Mouse (Mus musculus) granulocyte monocyte progenitor cell, adult 5-6 weeks (primary cell): ENCODE results near the gene Gpbp1l1. TPM values are rescaled to one million over a fixed set of nuclear protein-coding genes. Genes with fewer than 3 reads are reported as not detected.

Experiments
- ATAC-seq: replicated peaks from 2 replicates; pipeline ENCODE4 v1.8.0; 2016; ENCODE audit warnings: mild to moderate bottlenecking, moderate TSS enrichment, inconsistent platforms; ENCODE audit not compliant: poor library complexity, severe bottlenecking
- total RNA-seq, 2 experiments: library from RNA; stranded (forward) in 1 of 2; stranded (reverse) in 1 of 2; fragments of 200-712, 200-1000 nt in 1 of 2; fragments of >200 nt in 1 of 2; fragmentation: Nextera tagmentation in 1 of 2; gene quantifications; 2 replicates each; pipeline ENCODE4 v1.2.3; 2014 to 2017

Gene Gpbp1l1
- total RNA-seq (2014; fragmentation: Nextera tagmentation) (54.0 and 64.3 TPM in 2 replicates), total RNA-seq (2017) (125 and 148 TPM in 2 replicates)

DNA sequence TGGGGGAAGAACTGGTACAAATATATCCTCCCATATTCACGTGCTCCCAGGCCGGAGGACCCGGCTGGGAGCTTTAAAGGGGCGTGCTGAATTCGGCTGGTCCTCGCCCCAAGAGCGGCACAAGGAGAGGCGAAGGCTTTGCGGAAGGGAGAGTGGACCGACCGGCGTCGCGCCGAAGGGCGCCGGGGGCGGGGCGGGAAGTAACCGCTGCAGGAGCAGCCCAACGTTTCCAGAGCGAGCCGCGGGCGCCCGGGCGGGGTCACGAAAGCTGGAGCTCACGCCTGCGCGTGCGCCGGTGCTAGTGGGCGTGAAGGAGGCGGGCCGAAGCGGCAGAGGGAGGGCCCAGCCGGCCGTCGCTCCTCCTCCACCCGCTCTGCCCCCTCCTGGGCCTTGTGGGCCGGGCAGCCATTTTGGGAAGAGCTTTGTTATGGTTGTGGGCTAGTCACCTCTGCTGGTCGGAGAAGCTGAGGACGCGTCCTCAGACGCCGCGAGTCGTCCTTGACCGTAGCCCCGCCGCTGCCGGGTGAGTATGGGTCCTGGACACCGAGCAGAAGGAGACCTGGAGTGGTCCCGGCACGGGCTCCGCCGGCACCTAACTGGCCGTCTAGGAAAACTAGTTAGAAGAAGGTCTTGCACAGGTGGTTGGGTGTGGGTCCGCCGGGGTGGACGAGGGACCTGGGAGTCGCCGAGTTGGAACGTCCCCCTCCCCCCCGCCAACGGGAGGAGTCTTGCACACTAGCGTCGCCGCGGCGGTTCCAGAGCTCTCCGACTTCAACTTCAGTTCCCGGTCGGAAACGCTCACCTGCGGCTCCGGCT is at the start of gene Gpbp1l1:
Gene Gpbp1l1 (plus strand): TSS at position 353 of the 816 bp plus-strand sequence.
- peak; percentile 85 for ATAC-seq

DNA sequence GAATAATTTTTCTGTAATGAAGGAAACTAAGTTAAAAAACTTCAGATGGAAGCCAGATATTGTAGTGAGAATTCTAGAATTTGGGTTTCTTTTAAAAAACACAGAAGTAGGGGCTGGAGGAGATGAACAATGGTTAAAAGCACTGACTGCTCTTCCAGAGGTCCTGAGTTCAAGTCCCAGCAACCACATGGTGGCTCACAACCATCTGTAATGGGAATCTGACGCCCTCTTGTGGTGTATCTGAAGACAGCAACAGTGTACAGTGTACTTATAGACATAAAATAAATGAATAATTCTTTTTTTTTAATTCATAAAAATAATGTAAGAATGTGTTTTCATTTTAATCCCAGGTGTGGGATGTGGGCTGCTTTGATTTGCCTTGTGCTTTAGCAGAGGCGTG is 26.3 kb upstream of the Gpbp1l1 start:
- no peak for ATAC-seq

DNA sequence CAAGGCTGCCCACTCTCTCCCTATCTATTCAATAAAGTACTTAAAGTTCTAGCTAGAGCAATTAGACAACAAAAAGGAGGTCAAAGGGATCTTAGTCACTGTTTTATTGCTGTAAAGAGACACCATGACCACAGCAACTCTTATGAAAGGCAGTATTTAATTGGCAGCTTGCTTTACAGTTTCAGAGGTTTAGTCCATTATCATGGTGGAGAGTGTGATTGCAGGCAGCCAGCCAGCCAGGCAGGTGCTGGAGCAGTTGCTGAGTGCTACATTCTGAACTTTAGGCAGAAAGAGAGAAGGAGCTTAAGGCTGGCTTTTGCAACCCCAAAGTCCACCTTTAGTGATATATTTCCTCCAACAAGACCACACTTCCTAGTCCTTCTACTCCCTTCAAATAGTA is 21.1 kb upstream of the Gpbp1l1 start:
- ATAC-seq, result no peak

DNA sequence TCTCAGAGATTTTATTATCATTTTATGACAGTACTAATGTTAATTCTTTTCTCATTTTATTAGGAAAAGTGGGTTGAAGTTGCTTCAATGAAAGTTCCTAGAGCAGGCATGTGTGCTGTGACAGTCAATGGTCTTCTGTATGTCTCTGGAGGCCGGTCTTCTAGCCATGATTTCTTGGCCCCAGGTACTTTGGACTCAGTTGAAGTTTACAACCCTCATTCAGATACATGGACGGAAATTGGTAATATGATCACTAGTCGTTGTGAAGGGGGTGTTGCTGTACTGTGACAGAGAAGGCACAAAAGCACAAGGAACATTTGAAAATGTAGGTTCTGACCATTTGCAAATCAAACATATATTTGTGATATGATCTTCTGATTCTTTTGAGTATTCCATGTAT is 19.7 kb upstream of the Gpbp1l1 start:
- no peak for ATAC-seq

DNA sequence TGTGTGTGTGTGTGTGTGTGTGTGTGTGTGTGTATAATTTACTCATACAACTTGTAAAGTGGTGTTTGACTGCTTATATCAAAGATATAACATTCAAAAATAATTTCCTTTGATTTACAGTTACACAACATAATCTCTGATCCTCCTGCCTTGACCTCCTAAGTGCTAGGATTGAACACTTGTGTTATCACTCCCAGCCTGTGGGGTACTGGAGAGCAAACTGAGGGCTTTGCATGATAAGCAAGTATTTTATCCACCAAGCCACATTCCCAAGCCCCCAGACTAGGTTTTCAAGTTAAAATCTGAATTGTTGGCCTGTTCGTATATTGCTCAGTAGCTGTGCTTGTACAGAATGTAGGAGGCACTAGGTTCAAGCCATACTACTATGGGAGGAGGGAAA is 7.0 kb upstream of the Gpbp1l1 start:
- no peak for ATAC-seq

DNA sequence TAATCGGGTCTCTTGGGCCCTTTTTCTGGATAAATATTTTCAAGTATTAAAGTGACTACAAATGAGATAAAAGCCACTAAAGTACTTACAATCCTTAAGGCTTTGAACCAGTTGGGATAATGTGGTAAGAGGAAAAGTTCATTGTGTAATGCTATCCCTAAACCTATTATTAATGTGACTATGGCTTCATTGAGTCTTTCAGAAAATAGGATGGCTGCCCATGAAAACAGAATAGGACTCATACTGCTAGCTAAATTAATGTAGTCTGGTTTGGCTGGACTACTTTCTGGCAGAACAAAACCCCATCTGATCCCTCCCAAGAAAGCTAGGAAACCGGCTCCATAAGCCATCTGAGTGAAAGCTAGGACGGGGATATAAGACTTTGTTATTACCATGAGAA is 4.4 kb upstream of the Gpbp1l1 start:
- ATAC-seq, result no peak

DNA sequence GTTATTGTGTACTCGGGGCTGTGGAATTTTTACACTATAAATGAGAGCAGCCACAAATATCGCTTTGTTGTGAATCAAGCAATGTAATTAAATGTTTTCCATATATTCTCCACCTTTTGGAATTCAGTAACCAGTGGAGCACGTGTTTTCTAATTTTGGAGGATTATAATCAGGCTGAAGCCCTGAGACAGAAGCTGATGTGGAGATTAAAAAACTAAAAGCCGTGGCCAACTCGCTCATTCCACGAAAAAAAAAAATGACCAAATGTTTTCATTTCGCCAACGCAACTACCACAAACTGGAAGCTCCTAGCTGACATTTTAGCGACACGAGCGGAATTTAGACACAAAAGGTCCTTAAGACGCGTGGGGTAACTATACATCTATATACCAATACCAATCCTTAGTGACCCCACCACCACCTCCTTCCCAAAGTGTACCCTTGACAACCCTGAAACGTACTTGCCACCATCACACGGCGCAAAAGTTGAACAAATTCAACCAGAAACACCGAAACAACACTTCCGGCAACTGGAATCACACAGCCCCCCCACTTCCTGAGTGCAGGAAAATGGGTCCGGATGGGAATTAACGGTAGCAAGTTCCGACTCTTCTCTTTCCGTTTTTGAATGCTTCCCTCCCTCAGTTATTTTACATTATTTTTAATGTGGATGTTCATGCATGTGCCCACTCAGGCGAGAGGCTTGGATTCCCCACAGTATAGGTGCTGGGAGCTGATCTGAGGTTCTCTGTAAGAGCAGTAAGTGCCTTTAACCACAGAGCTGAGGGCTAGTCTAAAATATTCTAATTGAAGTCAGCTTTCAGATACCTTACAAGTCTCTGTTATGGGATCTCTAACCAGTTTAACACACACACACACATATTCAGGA is 1.8 kb upstream of the Gpbp1l1 start, which contains the start of gene Tmem69:
Gene Tmem69 (minus strand): TSS at position 524 of the 888 bp plus-strand sequence.
- ATAC-seq, result peak; percentile 19

DNA sequence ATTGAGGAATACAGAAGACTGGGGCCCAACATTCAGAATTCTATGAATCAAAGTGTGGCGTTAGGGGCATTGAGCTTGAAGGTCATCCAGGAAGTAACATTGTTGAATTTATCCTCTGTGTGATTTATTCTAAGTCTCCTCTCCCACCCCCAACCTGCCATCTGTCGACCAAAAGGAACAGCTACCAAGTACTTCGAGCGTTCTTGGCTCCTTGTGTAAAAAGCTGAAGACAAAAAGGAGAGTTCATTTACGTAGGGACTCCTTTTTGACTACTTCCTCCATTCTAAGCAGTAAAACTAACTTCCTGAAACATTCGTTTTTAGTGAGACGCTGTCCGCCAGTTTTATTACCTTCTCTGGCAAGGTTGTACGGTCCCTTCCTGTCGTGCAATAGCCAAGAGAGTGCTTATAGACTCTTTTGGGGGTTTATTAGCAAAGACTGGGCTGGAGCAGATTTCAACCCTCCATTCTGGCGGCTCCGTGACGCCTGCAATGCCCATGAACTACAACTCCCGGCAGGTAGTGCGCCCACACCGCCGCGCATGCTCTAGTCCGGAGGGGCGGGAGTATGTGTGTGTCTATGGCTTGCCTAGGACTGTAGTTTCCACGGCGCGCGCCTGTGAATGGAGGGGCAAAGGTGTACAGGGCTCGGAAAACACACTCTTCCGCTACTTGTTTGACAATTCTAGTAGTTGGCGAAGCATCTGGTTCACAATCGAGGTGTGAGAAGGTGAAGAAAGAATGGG is 725 bp upstream of the Gpbp1l1 start:
- ATAC-seq, result peak; percentile 83

DNA sequence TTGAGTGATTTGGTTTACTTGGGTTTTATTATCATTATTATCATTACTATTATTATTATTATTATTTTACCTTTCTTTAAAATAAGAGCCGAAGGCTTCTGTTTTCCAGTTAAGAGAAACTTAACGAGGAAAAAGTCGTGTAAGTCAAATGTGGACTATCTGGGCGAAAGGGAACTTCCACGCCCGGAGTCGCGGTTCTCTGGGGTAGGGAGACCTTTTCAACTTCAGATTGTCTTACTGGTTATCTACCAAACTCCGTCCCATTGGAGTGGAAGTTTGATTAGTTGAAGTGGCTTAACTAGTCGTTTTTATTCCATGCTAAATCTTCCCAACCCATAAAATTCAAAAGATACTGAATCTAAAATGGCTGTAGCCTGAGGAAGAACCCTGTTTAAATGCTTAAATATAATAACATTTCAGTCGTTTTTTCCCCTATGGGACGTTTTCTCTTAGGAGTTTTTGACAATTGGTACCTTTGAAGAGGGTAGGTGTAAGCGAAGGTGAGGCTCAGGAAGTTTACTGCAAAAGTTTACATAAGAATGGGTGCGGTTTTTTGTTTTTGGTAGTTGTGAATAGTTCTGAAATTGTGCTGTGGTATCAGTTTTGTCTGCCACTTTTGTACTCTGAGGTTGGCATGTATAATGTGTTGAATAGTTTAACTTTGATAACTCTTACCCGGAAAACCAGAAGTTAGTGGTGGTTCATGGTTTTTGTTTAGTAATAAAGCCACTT is 859 bp downstream of the Gpbp1l1 start:
- ATAC-seq, result no peak

DNA sequence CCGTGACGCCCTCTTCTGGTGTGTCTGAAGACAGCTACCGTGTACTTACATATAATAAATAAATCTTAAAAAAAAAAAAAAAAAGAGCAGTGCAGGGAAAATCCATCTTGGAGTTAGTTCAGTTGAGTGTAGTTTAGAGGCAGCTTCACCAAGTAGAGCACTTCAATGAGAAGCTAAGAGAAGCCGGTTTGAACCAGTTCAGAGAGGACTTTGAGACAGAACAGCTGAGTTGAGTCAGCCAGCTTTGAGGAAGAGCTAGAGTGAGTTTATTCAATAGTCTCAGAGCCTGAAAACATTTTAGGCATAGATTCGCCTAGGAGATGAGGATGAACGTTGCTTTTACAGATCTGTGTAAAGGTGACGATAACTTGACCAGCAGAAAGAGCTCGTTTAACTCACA is 38.3 kb downstream of the Gpbp1l1 start:
- no peak for ATAC-seq

DNA sequence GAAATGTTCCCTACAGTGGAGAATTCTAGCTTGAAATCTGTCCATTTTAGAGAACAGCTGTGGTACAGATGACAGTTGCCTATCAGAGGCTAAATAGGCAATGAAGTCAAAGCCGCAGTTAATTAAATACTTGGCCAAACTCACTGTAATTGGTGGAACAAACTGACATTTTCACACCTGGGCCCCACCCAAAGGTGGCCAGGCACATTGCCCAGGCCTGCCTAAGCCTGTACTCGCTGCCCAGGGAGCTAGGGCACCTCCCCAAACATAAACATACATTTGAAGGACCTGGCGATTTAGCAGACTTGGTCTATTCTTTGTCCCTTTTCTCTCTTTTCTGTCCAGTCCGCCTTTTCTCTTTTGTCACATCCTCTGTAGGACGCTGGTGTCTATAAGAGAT is 38.9 kb downstream of the Gpbp1l1 start, which contains the start of gene Ccdc17:
Gene Ccdc17 (plus strand): TSS at position 276 of the 400 bp plus-strand sequence.
- no peak for ATAC-seq

DNA sequence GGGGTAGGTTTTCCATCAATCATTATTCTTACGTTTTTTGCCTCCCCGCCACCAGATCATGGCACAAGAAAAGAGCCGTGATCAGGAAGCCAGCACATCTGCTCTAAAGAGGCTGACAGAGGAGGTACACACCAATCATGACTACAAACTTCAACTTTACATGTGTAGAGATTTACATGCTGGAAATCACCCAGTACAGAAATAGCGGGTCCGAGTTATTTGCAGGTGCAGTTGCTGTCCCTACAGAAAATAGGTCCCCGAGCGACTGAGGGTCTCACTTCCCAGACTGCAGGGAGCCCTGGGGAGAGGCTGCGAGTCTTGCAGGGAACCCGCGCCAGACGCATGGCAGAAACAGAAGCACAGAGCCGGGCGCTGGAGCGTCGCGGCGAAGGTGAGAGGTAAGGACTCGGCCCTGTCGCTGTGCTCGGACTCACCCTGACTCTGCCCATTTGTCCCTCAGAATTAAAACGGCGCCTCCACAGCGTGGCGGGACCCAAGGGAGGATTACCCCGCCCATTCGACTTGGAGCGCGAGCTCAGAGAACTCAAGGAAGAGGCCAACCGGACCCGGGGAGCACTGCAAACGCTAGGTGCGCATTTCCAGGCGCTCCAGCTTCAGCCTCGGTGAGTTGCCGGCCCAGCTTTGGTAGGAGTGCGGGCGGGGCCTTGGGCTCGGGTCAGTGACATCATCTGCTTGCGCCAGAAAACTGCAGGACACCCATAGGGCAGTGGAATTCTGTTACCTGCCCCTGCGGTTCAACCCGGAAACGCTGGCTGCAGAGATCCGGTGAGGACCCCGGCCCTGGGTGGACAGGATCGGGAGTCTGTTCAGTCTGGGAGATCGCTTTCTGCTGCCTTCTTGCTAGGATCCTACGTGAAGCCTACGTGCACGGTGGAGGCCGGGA is 39.8 kb downstream of the Gpbp1l1 start:
- ATAC-seq, result peak; percentile 95

DNA sequence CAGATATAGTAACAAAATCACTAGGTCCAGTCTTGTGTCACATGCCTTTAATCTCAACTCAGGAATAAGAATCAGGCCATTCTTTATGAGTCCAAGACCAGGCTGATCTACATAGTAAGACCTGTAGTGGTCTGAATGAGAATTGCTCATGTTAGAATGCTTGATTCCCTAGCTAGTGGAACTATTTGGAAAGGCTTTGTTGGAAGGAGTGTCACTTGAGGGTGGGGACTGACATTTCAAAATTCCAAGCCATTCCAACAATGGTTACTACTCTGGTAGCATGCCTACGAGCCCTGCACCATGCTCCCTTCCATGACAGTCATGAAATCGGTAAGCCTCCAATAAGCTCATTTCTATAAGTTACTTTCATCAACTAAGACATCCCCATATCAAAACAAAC is 55.2 kb downstream of the Gpbp1l1 start:
- ATAC-seq, result no peak

DNA sequence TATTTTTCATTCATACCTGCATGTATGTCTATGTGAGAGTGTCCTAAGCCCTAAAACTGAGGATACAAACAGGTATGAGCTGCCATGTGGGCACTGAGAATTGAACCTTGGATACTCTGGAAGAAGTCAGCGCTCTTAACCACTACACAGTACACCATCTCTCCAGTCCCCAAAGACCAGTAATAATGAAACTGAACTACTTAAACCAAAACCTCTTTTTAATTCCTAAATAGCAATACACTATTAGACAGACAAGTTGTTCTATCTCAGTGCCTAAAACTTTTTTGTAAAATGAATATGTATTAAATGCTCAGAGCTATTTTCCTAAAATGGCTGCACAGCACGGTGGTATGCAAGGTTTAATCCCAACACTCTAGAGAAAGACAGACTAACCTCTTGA is 57.8 kb downstream of the Gpbp1l1 start:
- no peak for ATAC-seq

DNA sequence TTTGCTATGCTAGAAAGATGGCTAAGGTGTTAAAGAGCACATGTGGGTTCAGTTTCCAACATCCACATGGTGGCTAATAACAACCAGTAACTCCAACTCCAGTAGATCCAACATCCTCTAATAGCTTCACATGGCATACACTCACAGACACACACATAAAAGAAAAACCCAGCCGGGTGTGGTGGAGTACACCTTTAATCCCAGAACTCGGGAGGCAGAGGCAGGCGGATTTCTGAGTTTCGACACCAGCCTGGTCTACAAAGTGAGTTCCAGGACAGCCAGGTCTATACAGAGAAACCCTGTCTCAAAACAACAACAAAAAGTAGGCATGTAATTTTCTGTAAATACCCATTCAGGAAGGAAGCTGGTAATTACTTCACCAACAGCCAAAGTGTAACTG is 67.4 kb downstream of the Gpbp1l1 start:
- ATAC-seq, result no peak

DNA sequence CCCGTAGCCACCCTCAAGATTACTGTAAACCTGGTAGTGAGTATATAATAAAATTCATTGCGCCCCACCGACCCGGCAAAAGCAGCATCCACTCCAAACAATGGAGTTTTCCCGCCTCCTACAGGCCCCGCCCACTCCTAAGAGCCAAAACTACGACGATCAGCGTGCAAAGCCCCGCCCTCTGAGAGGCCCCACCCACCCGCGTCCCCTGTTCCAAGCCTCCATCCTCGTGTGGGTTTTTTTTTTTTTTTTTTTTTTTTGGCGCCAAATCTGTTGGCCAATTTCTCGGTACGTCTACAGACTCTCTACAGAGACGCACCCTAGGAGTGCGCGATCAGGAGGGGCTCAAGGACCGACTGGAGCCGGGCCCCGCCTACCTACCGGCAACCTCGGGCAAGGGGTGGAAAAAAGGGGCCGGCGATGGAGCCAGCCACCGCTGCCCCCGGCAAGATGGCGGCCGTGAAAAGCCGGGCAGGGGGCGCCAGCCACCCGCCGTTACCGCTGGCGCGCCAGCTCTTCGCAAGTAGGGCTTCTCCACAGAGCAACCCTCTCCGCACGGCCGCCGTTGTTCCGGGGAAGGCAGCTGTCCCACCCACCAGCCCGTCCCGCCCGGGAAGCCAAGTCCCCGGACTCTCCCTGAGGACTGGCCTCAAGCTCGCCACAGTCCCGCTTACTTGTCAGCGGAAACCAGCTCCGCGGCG is 69.3 kb downstream of the Gpbp1l1 start:
- peak; percentile 72 for ATAC-seq

DNA sequence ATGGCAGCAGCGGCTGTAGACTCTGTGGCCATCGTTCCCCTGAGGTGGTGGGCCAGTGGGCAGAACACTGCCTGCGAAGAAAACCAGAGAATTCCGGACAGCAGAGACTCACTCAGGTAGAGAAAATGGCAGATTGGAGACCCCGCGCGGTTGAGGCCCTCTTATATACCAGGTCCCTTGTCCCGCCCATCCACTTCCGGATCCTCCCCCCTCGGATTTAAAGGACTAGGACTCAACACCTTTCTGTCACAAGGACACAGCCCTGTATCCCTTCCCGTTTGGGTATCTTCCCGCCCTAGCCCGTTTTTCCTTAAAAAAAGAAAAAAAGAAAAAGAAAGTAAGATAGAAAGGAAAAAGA is 69.9 kb downstream of the Gpbp1l1 start:
- ATAC-seq, result peak; percentile 77
